Mouse (Mus musculus) kidney, adult 2 months (tissue): ENCODE measurements around the gene Cenpo. TPM values are rescaled to one million over a fixed set of nuclear protein-coding genes. Genes with fewer than 3 reads are reported as not detected.

ENCODE experiments used
- DNase-seq: peaks from one replicate; pipeline ENCODE4 v3.0.0; 2021
- H3K27ac ChIP-seq: fragments of 200-500 bp; 2 replicates; pipeline ENCODE4 v1.5.1; 2012; ENCODE audit warnings: low read depth, low read length, control low read depth, inconsistent platforms; ENCODE audit not compliant: insufficient read depth
- H3K27me3 ChIP-seq: fragments of 200-500 bp; replicated peaks from 2 replicates; pipeline ENCODE4 v1.6.1; 2012; ENCODE audit warnings: mild to moderate bottlenecking, moderate library complexity, low read length, inconsistent platforms; ENCODE audit not compliant: control insufficient read depth, insufficient read depth
- H3K36me3 ChIP-seq: fragments of 200-500 bp; 2 replicates; pipeline ENCODE4 v1.6.1; 2012; ENCODE audit warnings: mild to moderate bottlenecking, moderate library complexity, low read length, inconsistent platforms; ENCODE audit not compliant: control insufficient read depth, insufficient read depth
- H3K4me1 ChIP-seq: fragments of 200-500 bp; 2 replicates; pipeline ENCODE4 v1.6.1; 2011; ENCODE audit warnings: low read length; ENCODE audit not compliant: control insufficient read depth, insufficient read depth
- H3K4me3 ChIP-seq: fragments of 200-500 bp; 2 replicates; pipeline ENCODE4 v1.5.1; 2011; ENCODE audit warnings: mild to moderate bottlenecking, low read depth, low read length, control low read depth; ENCODE audit not compliant: insufficient read depth
- CTCF ChIP-seq: fragments of 200-500 bp; conservative IDR thresholded peaks from 2 replicates; pipeline ENCODE4 v1.5.1; 2011; ENCODE audit warnings: low read depth, mild to moderate bottlenecking, control low read depth, low read length, moderate library complexity, mixed read lengths; ENCODE audit not compliant: insufficient read depth, insufficient read length
- POLR2A ChIP-seq: fragments of 200-500 bp; IDR thresholded peaks from one replicate; pipeline ENCODE4 v1.6.1; 2011; ENCODE audit warnings: low read depth, low read length, control low read depth
- WGBS: fragments of 180-500 bp; shearing (Covaris S2); methylation state at CpG from one replicate; pipeline ENCODE4 v1.1.7; 2018; 5-methylcytosine and 5-hydroxymethylcytosine counted together
- polyA plus RNA-seq: library from polyadenylated mRNA; depleted of rRNA; stranded (reverse); fragments of >200 nt; gene quantifications from 2 replicates; pipeline ENCODE4 v1.2.3, GENCODE M21; 2012

The Cenpo gene
- polyA plus RNA-seq, 1 experiment, result 6.4 TPM

DNA sequence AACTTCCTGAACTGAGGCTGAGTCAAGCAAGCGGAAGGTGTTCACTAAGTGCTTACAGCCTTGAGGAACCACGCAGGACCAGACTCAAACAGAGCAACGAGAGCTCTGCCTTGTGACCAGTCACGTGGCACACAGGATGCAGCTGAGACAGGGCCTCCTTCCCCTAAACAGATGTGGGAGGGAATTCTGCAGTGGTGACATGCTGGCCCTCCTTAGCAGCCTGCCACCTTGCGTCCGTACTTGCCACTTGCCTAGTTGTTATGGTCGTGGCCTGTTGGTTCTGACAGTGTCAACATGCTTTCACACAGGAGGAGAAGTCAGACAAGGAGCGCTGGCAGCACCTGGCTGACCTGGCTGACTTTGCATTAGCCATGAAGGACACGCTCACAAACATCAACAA, 22.9 kb downstream of the Cenpo start:
- peak; percentile 19 for DNase-seq
- Histone ChIP-seq H3K36me3 (no peaks in the 10 kb centered on the region), H3K27ac (no peak overlapping the region), H3K4me3 (no peak overlapping the region), H3K27me3 (no peaks in the 10 kb centered on the region), H3K4me1 (no peaks in the 10 kb centered on the region)
- TF ChIP-seq POLR2A (no peak), CTCF (no peak; the same call in 1 of the 2 replicates)
- WGBS, result 62% methylated on average over 9 of the region's 9 CpGs

- no peak overlapping the region for H3K4me3 ChIP-seq
- WGBS, result 98% methylated on average over 9 of the region's 9 CpGs
- TF ChIP-seq POLR2A (no peak), CTCF (no peak)
- H3K36me3 ChIP-seq, result no peaks in the 10 kb centered on the region
- no peak overlapping the region for H3K27ac ChIP-seq
- H3K27me3 ChIP-seq, result no peaks in the 10 kb centered on the region
- H3K4me1 ChIP-seq, result no peaks in the 10 kb centered on the region
- DNase-seq, result no peak
Measured at GRCm38 (mm10) chr12:4209196-4209595, 24.9 kb downstream of the Cenpo start.

GRCm38 (mm10) chr12:4208405-4209133, 25.5 kb downstream of the Cenpo start:
- no peak overlapping the region for H3K4me3 ChIP-seq
- H3K36me3 ChIP-seq, result no peaks in the 10 kb centered on the region
- 81% methylated on average over 15 of the region's 15 CpGs for WGBS

DNA sequence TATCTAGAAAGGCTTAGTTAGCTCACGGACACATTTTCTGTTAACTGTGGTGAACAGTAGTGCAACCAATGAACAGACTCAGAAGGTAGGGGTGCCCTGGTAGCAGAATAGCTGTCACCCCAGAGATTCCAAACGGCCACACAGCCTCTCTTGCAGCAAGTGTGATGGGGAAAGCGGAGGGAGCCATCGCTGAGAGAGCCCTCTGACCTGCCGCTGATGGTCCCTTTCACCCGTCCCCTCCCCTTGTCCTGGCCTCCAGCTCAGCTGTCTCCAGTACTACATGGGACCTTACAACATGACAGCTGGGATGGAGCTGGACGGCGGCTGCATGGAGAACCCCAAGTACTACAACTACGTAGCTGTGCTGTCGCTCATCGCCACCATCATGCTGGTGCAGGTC, 28.0 kb downstream of the Cenpo start:
- 97% methylated on average over 11 of the region's 11 CpGs for WGBS
- Histone ChIP-seq H3K36me3 (no peaks in the 10 kb centered on the region), H3K4me3 (no peak overlapping the region), H3K4me1 (no peaks in the 10 kb centered on the region), H3K27me3 (no peaks in the 10 kb centered on the region), H3K27ac (no peak overlapping the region)
- TF ChIP-seq POLR2A, result no peak
- no peak for TF ChIP-seq CTCF
- no peak for DNase-seq

More at GRCm38 (mm10) chr12:4208405-4209133, 25.5 kb downstream of the Cenpo start:
- Histone ChIP-seq H3K27ac (no peak overlapping the region), H3K4me1 (no peaks in the 10 kb centered on the region), H3K27me3 (no peaks in the 10 kb centered on the region)
- no peak for TF ChIP-seq POLR2A
- TF ChIP-seq CTCF, result peak; percentile 44
- DNase-seq, result peak; percentile 54

DNA sequence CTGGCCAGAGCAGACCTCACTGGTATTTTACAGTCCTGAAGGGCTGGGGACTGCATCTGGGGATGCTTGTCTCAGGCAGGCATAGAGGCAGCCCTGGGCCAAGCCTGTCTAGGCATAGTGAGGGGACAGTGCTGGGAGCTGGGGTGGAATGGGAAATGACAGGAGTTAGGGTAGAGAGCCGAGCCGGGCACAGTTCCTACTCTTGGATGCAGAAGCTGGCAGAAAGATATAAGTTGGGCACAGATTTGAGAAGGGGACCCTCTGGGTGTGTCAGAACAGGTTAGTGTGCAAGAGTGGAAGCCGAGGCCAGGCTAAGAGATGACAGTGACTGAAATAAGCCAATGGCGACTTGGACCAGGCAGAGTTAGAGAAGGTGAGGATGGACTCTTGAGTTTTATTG, 31.9 kb downstream of the Cenpo start:
- 90% methylated on average over 4 of the region's 4 CpGs for WGBS

DNA sequence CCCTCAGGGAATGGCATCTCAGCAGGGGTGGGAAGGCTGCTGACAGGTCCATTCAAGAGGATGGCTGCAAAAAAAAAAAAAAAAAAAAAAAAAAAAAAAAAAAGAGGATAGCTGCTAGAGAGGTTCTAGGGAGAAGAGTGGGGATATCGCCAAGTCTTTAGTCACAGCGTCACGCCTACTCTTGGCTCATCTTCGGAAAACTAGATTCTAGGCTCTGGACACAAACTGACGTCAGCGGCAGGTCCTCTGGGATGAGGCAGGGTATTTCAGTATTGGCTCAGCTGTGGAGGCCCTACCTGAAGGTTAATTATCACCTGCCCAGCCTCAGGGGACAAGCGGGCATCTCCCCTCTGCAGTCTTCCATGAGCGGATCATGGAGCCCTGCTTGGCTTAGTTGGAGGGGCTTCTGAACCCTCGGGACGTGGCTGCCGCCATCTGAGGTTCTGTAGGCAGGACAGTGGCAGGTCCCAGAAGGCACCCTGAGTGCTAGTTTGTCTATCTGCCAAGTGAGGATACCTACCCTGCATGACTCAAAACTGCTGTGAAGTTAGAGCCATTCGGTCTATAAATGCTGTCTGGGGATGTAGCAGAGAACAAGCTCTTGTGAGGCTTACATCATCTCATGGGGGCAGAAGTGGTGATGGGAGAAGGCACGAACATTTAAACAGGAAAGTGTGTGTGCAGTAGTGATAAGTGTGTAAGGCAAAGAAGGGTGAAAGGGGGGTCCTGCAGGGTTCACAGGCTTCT, 32.5 kb downstream of the Cenpo start:
- 93% methylated on average over 13 of the region's 13 CpGs for WGBS
- Histone ChIP-seq H3K27me3 (no peaks in the 10 kb centered on the region), H3K36me3 (no peaks in the 10 kb centered on the region), H3K4me3 (no peak overlapping the region), H3K4me1 (no peaks in the 10 kb centered on the region), H3K27ac (no peak overlapping the region)
- no peak for DNase-seq
- TF ChIP-seq CTCF (no peak), POLR2A (no peak)

More for the DNA sequence above, 31.9 kb downstream of the Cenpo start:
- Histone ChIP-seq H3K4me3 (no peak overlapping the region), H3K36me3 (no peaks in the 10 kb centered on the region), H3K4me1 (no peaks in the 10 kb centered on the region), H3K27me3 (no peaks in the 10 kb centered on the region), H3K27ac (no peak overlapping the region)
- no peak for DNase-seq
- TF ChIP-seq POLR2A (no peak), CTCF (no peak)

DNA sequence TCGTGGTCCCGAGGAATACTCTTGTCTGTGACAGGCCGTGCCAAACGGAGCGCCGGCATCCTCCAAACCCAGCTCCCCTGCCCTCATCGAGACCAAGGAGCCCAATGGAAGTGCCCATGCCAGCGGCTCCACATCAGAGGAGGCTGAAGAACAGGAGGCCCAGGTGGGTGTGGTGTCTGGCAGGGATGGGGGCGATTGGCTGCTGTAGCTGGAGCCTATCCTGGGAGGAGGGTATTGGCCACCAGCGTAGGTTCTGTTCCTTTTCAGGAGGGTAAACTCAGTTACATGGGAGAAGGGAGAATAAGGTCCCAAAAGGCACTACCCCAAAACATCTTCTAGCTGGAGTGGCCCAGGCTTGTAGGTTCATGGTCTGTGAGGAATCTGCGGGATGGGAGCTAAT, 34.8 kb downstream of the Cenpo start:
- no peaks in the 10 kb centered on the region for H3K4me1 ChIP-seq
- H3K27ac ChIP-seq, result no peak overlapping the region
- no peaks in the 10 kb centered on the region for H3K36me3 ChIP-seq
- no peak overlapping the region for H3K4me3 ChIP-seq
- DNase-seq, result no peak
- no peak for TF ChIP-seq CTCF
- H3K27me3 ChIP-seq, result no peaks in the 10 kb centered on the region
- WGBS, result 95% methylated on average over 11 of the region's 11 CpGs
